Mouse (Mus musculus) left cerebral cortex, postnatal 14 days (tissue): ENCODE measurements around the gene Olfr508. TPM values are rescaled to one million over a fixed set of nuclear protein-coding genes. Genes with fewer than 3 reads are reported as not detected.
"Not testable (repeated sequence)": the region's sequence is repeated elsewhere in the genome, so short reads cannot be mapped to it uniquely, and the experiment has no call there.

Experiments used
- DNase-seq, 2 experiments: peaks; one replicate each; pipeline ENCODE4 v3.0.0; 2021 to 2022; ENCODE audit warnings: low spot score in 2 of 2, mixed read lengths in 1 of 2
- intact Hi-C: fragments of 180-260 bp; cut with DNase I; formaldehyde crosslinking; loops from one replicate; pipeline ENCODE4 v1.15.1; 2025
- long read RNA-seq, 2 experiments: library from polyadenylated mRNA; stranded (forward); transcript quantifications; one replicate each; pipeline ENCODE4 v2.0.0; 2021
- total RNA-seq, 2 experiments: library from RNA; stranded (reverse); gene quantifications; 2 replicates each; pipeline ENCODE4 v1.2.3; 2021

Gene Olfr508
- not detected for total RNA-seq
- long read RNA-seq, experiment 1, result 0 reads
- long read RNA-seq, experiment 2, result 0 reads

DNA sequence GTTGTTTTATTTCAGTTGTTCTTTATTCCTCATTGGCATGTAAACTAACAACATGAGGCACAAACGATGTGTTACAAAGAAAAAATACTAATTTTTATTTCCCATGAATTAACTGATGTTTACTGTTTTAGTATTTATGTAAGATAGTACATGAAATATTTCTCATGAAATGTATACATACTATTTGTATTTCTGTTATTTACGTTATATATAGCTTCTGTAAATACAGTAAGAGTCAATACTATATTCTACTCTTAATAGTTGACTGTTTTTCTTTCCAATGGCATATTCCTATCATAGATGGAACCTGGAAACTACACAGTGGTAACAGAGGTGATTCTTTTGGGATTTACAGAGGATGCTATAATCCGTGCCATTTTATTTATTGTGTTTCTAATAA lies at the start of gene Olfr508:
Gene Olfr508, plus strand, starts transcription at position 301 of the 400 bp plus-strand sequence.
- intact Hi-C loops, result no loop called here
- no peak for DNase-seq

DNA sequence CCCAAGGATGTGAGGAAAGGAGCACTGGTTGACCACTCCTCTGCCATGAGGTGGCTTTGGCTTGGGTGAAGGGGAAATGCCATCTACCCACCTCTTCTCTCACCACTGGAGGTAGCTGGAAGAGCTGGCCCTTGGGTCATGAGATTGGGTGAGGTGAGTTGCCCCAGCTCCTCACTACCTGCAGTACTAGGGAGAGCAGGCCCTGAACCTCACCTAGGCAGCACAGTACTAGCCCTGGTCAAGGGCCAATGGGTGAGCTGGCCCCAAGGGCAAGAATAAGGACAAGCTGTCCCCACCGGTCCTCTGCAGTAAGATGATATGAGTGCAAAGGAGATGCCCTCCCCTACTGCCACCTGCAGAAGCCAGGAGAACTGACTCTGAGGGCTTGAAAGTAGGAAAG lies 40.0 kb upstream of the Olfr508 start:
- no peak for DNase-seq
- intact Hi-C loops, result no loop called here

DNA sequence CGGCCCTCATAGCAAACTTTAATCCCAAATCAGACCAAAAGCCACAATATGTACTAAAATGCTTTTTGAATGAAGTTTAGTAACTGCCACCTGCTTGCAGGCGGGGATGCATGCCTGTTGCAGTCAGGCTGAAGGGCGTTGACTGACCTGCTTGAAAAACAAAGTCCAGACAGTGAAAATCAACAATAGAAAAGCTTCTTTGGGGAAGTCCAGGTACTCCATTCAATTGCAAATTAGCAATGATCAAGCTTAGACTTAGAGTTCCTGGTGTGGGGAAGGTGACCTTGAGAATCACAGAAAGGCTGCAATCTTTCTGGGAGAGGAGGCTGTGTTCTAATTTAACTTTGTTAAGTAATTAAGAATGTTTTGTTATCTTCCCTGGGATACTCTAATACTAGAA lies 27.9 kb upstream of the Olfr508 start:
- intact Hi-C loops, DNase-seq: not testable (repeated sequence)

DNA sequence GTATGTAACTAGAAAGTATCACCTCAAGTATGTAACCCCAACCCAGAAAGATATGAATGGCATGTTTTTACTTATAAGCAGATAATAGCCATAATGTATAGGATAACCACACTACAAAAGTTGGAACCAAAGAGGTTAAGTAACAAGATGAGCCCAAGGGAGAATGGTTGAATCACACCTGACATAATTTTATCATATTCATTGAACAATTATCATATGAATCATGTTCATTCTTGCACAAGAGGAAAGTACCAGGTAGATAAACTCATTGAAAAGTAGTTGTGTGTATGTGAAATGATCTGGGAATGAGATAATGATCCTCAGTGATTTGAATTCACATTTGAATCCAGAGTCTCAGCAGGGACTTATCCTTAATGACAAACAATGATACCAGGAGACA lies 19.3 kb upstream of the Olfr508 start, which contains the start of gene Olfr506:
Gene Olfr506, plus strand, starts transcription at position 301 of the 400 bp plus-strand sequence.
- intact Hi-C loops, result no loop called here
- no peak for DNase-seq

DNA sequence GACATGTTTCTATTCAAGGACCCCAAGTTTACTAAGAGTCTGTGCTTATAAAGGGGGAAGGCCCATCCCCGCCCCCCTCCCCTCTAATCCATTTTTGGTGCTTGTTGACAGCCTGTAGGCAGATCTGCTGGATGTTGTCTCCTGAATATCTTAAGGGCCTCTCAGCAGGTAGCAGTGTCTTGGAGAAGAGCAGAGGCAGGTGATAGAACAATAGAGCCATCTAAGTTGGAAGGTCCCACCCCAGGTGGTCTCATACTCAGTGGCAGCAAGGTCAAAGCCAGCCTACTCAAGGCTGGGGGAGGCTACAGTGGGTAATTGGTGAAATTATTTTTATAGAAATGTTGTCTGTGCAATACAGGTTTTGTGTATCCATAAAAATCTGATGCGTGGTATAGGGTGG lies 15.7 kb upstream of the Olfr508 start:
- intact Hi-C loops, result no loop called here
- DNase-seq, result no peak

DNA sequence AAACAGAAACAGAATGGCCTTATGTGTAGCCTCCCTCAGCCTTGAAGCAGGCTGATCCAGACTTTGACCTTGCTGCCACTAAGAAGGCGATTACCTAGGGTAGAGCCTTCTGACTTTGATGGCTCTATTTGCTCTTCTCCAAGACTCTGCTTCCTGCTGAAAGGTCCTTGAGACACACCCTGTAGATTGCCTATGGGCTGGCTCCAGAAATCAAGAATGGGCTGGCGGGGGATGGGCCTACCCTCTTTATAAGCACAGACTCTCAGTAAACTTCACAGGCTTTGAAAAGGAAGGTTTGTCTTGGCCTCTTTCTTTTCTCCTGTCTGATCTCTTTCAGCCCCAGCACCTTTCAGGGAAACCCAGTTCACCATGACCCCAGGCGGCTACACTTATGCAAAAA lies 13.0 kb upstream of the Olfr508 start:
- intact Hi-C loops, DNase-seq: not testable (repeated sequence)

DNA sequence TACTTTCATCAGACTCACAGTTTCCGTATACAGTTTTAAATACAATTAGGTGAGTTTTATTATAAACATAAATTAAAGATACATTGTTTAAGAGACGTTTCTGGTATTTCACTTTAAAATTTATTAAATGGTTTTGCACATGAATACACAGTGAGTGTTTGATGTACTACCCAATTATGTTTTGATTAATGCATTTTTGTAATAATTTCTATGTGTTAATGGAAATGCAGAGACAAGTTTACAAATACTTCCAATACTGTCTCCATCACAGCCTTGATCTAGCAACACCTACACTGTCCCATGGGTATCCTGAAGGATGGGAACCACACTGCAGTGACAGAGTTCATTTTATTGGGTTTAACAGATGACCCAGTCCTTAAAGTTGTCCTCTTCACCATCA lies 8.3 kb upstream of the Olfr508 start, which contains the start of gene Olfr507:
Gene Olfr507, plus strand, starts transcription at position 301 of the 400 bp plus-strand sequence.
- intact Hi-C loops, result no loop called here

DNA sequence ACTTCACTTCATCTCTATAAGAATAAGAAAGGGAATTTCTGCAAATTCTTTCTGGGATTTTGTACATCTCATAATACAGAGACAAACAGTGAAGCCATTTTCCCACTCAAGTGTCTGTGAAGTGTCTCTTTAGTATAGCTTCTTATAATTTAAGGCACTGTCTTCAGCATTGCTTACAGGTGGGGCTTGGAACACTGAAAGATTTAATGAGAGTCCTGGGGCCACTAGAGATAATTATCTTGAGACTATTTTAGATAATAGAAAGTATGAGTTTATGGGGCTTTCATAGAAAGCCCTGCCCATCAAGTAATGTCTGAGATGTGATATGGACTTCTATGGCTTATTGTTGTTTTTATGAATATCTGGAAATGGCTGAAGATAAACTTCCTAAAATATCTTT lies 22.0 kb downstream of the Olfr508 start, which contains the start of gene Olfr509:
Gene Olfr509, minus strand, starts transcription at position 101 of the 400 bp plus-strand sequence.
- intact Hi-C loops, result no loop called here
- DNase-seq, result no peak

More for the DNA sequence above, 8.3 kb upstream of the Olfr508 start, which contains the start of gene Olfr507:
- no peak for DNase-seq

DNA sequence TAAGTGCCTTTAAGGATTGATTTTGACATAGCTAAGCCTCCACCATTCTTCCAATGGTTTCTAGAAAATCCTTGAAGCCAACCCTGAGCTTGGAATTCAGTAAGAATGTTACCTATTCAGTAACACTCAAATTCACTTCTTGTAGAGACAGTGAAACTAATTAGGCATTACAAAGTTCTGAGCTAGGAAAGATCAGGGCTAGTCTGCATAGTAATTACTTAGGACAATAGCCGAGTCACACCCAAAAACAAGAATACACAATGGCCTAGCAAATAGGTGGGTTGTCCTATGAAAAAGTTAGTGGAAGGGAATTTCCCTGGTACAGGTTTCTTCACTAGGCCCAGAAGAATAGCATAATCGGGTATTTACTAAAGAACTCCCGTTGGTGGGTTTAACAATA lies 32.6 kb downstream of the Olfr508 start:
- no peak for DNase-seq
- intact Hi-C loops, result no loop called here

DNA sequence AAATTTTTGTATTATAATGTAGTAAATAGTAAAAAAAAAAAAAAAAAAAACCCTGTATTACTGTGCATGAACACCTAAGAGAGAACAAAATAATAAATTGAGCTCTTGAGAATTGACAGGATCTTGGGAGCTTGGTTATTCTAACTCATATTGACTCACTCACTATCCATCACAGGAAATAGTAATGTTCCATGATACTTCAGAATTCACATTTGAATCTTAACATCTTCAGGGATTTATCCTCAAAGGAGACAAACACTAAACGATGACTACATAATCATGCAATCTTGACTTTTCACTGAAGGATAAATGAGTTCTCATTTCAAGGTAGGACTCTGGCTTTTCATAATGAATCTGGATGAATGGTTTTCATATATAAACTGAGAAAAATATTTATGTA lies 36.3 kb downstream of the Olfr508 start, which contains the start of gene Olfr510:
Gene Olfr510, plus strand, starts transcription at position 301 of the 400 bp plus-strand sequence.
- intact Hi-C loops, result no loop called here

DNA sequence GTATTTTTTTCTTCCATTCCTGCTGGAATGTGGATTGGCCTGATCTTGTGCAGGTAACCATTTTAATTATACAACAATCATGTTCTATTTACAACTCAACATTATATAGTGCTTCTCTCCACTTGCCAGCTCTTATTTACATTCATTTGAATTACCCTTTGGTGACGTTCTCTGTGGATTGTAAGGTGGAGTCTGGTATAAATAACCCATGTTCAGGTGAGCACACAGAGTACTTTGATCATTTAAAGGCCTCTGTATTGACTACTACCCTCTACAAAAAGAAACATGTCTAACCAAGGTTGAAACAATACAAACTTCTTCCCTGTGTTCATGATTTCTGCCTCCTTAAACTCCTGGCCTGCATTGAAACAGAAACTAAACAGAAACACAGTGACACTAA lies 41.3 kb downstream of the Olfr508 start:
- no peak for DNase-seq
- intact Hi-C loops, result no loop called here

More for the DNA sequence above, 36.3 kb downstream of the Olfr508 start, which contains the start of gene Olfr510:
- no peak for DNase-seq

DNA sequence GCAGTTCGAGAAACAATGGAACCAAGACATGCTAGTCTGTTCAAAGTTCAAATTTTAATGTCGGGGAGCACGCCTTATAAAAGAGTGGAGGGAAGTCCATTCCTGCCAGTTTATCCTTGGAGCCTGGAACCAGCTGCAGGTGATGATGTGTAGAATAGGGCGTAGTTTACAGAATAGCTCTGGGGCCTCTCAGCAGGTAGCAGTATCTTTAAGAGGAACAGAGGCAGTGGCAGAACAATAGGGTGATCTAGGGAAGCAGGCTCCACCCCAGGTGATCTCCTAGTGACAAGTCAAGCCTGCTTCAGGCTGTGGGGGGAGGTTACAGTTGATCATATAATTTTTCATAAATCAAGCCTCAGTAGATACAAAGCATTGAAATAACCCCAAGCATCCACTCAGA lies 49.1 kb downstream of the Olfr508 start:
- intact Hi-C loops, result no loop called here
- DNase-seq, result no peak

Other genes with a start within 250 kb of the Olfr508 start
- gene Olfr495, start 236.8 kb upstream of the Olfr508 start, total RNA-seq, result not detected
- gene Olfr497, start 209.6 kb upstream of the Olfr508 start, total RNA-seq, result not detected
- gene Olfr498, start 164.7 kb upstream of the Olfr508 start, total RNA-seq, result not detected
- not detected for gene Olfr502, start 104.9 kb upstream of the Olfr508 start, total RNA-seq
- gene Olfr503, start 85.5 kb upstream of the Olfr508 start, total RNA-seq, result not detected
- gene Olfr504, start 64.2 kb upstream of the Olfr508 start, total RNA-seq, result not detected
- gene Olfr506, start 19.2 kb upstream of the Olfr508 start, total RNA-seq, result not detected
- not detected for gene Olfr507, start 8.2 kb upstream of the Olfr508 start, total RNA-seq
- not detected for gene Olfr509, start 21.9 kb downstream of the Olfr508 start, total RNA-seq
- not detected for gene Olfr510, start 36.4 kb downstream of the Olfr508 start, total RNA-seq
- gene Olfr512, start 83.3 kb downstream of the Olfr508 start, total RNA-seq, result not detected
- gene Olfr513, start 121.0 kb downstream of the Olfr508 start, total RNA-seq, result not detected
- not detected for gene Olfr514, start 196.0 kb downstream of the Olfr508 start, total RNA-seq
- not detected for gene Olfr516, start 220.5 kb downstream of the Olfr508 start, total RNA-seq
- gene Olfr517, start 242.4 kb downstream of the Olfr508 start, total RNA-seq, result not detected